Mouse (Mus musculus): ENCODE results near the gene Tlr4.

Tlr4 gene

GRCm38 (mm10) chr4:66827463-66828162 is at the start of gene Tlr4:
TSS of gene Tlr4 (plus strand) at chr4:66827584.
- TF ChIP-seq GATA4 (IDR thresholded peaks at IDR 0.05; ENCODE audit: insufficient replicate concordance, low read length): peak; percentile 8; the same call in 1 of the 2 replicates

DNA sequence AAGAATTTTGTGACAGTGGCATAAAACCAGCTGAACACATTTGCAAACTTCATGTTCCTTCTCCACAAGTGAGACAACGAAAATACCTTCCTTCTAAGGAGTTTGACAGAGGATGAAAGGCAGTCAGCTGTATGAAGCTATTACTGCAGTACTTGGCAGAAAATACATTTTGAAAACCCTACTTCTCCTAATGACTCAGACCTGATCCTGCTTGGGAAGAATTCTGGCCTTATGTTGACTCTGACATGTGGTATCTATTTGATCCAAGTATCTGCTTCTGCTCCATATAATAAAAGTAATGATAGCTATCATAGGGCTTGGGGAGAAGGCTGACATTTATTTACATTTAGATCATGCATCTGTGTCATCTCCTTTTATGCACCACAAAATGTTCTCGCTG is 33.1 kb upstream of the Tlr4 start:
- TF ChIP-seq GATA4 (IDR thresholded peaks at IDR 0.05; ENCODE audit: insufficient replicate concordance, low read length): no peak

- TF ChIP-seq GATA4 (IDR thresholded peaks at IDR 0.05; ENCODE audit: insufficient replicate concordance, low read length): no peak
Observed at GRCm38 (mm10) chr4:66796683-66797082, 30.7 kb upstream of the Tlr4 start.

- no peak for TF ChIP-seq GATA4 (IDR thresholded peaks at IDR 0.05; ENCODE audit: insufficient replicate concordance, low read length)
Observed at GRCm38 (mm10) chr4:66804552-66805301, 22.7 kb upstream of the Tlr4 start.

DNA sequence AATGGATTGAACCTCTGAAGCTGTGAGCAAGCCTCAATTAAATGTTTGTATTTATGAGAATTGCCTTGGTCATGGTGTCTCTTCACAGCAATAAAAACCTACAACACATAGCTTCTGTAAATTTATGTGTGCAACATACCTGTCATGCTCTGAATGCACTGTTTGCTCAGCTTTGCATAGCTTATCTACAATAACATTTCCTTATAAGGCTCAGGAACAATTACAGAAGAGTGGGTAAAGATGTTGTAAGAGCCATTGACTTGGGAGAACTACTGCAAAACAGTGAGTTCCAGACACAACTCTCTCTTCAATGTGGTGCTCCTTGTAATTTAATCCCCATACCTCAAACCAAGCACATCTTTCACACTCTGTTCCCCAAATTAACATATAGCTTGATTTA is 21.6 kb upstream of the Tlr4 start:
- TF ChIP-seq GATA4 (IDR thresholded peaks at IDR 0.05; ENCODE audit: insufficient replicate concordance, low read length): no peak

GRCm38 (mm10) chr4:66816364-66817026 is 10.9 kb upstream of the Tlr4 start:
- TF ChIP-seq GATA4 (IDR thresholded peaks at IDR 0.05; ENCODE audit: insufficient replicate concordance, low read length): no peak

GRCm38 (mm10) chr4:66821171-66821570 is 6.2 kb upstream of the Tlr4 start:
- no peak for TF ChIP-seq GATA4 (IDR thresholded peaks at IDR 0.05; ENCODE audit: insufficient replicate concordance, low read length)

DNA sequence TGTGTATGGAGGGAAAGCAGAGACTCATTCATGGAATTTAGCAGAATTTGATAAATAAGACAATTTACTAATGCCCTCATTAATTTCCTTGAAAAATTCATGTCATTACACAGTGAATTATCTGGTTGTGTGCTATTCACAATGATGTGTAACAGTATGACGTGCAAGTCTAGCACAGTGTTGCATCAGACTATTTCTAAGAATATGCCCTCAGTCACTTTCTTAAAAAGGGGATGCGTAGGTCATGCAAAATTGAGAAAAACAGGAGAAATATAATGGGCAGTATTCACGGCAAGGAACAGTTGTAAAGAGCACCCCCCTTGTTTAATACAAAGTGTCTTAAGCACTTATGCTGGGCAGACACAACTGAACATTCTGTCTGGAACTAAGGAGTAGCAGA is 5.6 kb upstream of the Tlr4 start:
- TF ChIP-seq GATA4 (IDR thresholded peaks at IDR 0.05; ENCODE audit: insufficient replicate concordance, low read length): no peak

DNA sequence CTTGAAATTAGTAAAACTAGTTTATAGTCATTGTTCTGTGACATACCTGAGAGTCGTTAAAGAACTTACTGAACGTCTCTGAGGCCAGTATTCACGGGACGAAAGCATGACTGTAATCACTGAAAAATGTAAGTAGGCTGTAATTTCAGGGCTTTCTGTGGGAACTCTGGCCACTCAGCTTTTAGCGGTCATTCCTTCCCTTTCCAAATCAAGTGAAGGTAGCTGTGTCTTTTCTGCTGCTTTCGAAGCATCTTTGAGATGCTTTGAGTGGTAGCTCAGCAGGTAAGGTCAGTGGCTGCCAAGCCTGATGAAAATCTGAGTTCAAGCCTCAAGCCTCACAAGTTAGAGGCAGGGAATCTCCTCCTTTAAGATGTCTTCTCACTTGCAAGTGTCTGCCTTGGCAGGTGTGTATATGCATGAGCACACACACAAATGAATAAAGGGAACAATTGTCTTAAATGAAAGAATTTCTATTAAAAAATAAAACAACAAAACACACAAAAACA is 832 bp downstream of the Tlr4 start:
- no peak for TF ChIP-seq GATA4 (IDR thresholded peaks at IDR 0.05; ENCODE audit: insufficient replicate concordance, low read length)

- TF ChIP-seq GATA4 (IDR thresholded peaks at IDR 0.05; ENCODE audit: insufficient replicate concordance, low read length): no peak
Observed at GRCm38 (mm10) chr4:66828686-66829085, 1.3 kb downstream of the Tlr4 start.

DNA sequence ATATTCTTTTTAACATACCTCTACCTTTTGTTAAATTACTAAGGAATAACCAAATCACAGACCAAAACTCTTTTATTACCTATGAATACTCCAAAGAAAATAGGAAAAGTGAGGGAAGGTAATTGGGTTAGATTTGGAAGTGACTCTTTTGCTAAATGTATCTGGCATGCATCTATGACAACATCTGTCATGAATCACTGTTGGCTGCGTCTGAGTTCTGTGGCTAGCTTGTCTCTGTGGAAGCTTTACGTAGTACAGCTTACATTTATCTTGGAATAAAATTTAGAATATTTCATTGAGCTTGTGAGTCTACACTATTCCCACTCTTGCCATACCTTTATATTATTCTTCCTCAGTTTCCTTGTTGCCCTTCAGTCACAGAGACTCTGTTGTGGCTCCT is 10.7 kb downstream of the Tlr4 start:
- TF ChIP-seq GATA4 (IDR thresholded peaks at IDR 0.05; ENCODE audit: insufficient replicate concordance, low read length): no peak

- no peak for TF ChIP-seq GATA4 (IDR thresholded peaks at IDR 0.05; ENCODE audit: insufficient replicate concordance, low read length)
Observed at GRCm38 (mm10) chr4:66843255-66843654, 15.9 kb downstream of the Tlr4 start.

GRCm38 (mm10) chr4:66852011-66852410 is 24.6 kb downstream of the Tlr4 start:
- TF ChIP-seq GATA4 (IDR thresholded peaks at IDR 0.05; ENCODE audit: insufficient replicate concordance, low read length): no peak

GRCm38 (mm10) chr4:66856992-66857391 is 29.6 kb downstream of the Tlr4 start:
- TF ChIP-seq GATA4 (IDR thresholded peaks at IDR 0.05; ENCODE audit: insufficient replicate concordance, low read length): no peak

- TF ChIP-seq GATA4 (IDR thresholded peaks at IDR 0.05; ENCODE audit: insufficient replicate concordance, low read length): no peak
Observed at GRCm38 (mm10) chr4:66869919-66870318, 42.5 kb downstream of the Tlr4 start.

- no peak for TF ChIP-seq GATA4 (IDR thresholded peaks at IDR 0.05; ENCODE audit: insufficient replicate concordance, low read length)
Observed at GRCm38 (mm10) chr4:66872026-66872425, 44.6 kb downstream of the Tlr4 start.

Measured in liver, adult (tissue).